Mouse (Mus musculus) bone marrow, adult 2 months (tissue): ENCODE data around the gene Tssk6.

Experiments
- CTCF ChIP-seq: fragments of 200-500 bp; IDR thresholded peaks from 2 replicates; pipeline ENCODE4 v1.5.1; 2011; ENCODE audit warnings: low read length, control low read depth; ENCODE audit not compliant: control insufficient read depth, insufficient read depth
- POLR2A ChIP-seq: fragments of 200-500 bp; IDR thresholded peaks from 2 replicates; pipeline ENCODE4 v1.6.1; 2011; ENCODE audit warnings: low read depth, mild to moderate bottlenecking, control low read depth, low read length, borderline replicate concordance; ENCODE audit not compliant: control insufficient read depth

DNA sequence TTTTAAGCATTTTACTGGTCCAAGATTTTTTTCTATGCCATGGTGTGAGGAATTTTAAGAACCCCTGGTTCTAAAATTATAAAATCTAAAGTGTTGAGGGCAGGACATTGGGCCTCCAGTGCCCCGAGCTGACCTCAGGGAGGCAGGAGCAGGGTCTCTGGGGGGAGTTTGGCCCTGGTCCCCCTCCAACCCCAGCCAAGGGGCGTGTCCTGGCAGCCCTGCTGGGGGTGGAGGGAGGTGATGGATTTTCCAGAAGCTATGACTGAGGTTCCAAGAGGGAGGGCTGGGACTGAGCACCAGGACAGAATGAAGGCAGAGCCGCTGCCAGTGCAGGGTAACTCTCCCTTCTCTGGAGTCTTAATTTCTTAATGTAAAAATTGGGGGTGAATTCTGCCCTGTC is 24.0 kb upstream of the Tssk6 start:
- TF ChIP-seq POLR2A, result no peak
- TF ChIP-seq CTCF, result no peak
